Mouse (Mus musculus) adrenal gland, postnatal 25 days (tissue): ENCODE measurements around the gene Ubxn2a. TPM values are rescaled to one million over a fixed set of nuclear protein-coding genes. Genes with fewer than 3 reads are reported as not detected.

ENCODE experiments used
- total RNA-seq: library from RNA; stranded (reverse); gene quantifications from 2 replicates; pipeline ENCODE4 v1.2.3, GENCODE M21; 2021

Ubxn2a gene
- total RNA-seq, 1 experiment from 2014 or later, result 38.3 TPM

Other genes with a start within 250 kb of the Ubxn2a start
- 0.38 and 0.49 TPM in 2 replicates for gene Fam228a, start 169.3 kb downstream of the Ubxn2a start, total RNA-seq
- gene Pfn4, start 138.7 kb downstream of the Ubxn2a start, total RNA-seq, result 1.1 and 4.0 TPM in 2 replicates
- gene Fam228b, start 138.4 kb downstream of the Ubxn2a start, total RNA-seq, result 4.7 and 9.2 TPM in 2 replicates
- 102 and 110 TPM in 2 replicates for gene Sf3b6, start 90.2 kb downstream of the Ubxn2a start, total RNA-seq
- 5.6 and 7.2 TPM in 2 replicates for gene Fkbp1b, start 66.1 kb downstream of the Ubxn2a start, total RNA-seq
- 8.6 and 11.4 TPM in 2 replicates for gene Wdcp, start 64.4 kb downstream of the Ubxn2a start, total RNA-seq
- gene Mfsd2b, start 33.3 kb downstream of the Ubxn2a start, total RNA-seq, result 0.64 and 1.2 TPM in 2 replicates
- 36.0 and 36.9 TPM in 2 replicates for gene Atad2b, start 9.6 kb upstream of the Ubxn2a start, total RNA-seq